Mouse (Mus musculus) neural tube, embryonic 12.5 days (tissue): ENCODE results near the gene St14. TPM values are rescaled to one million over a fixed set of nuclear protein-coding genes. Genes with fewer than 3 reads are reported as not detected.

ENCODE experiments used
- ATAC-seq: fragments of 200-750 bp; cut with Nextera tagmentation; 2 replicates; pipeline ENCODE4 v1.8.0; 2017; ENCODE audit warnings: low read depth, mild to moderate bottlenecking, moderate TSS enrichment, moderate library complexity; ENCODE audit not compliant: low FRiP score
- H3K27ac ChIP-seq: fragments of 300-500 bp; sonication (generic); 2 replicates; pipeline ENCODE4 v1.5.1; 2016
- H3K27me3 ChIP-seq: fragments of 300-500 bp; sonication (generic); replicated peaks from 2 replicates; pipeline ENCODE4 v1.6.1; 2016; ENCODE audit warnings: mild to moderate bottlenecking
- H3K36me3 ChIP-seq: fragments of 300-500 bp; sonication (generic); 2 replicates; pipeline ENCODE4 v1.6.1; 2016; ENCODE audit warnings: mild to moderate bottlenecking
- H3K4me1 ChIP-seq: fragments of 300-500 bp; sonication (generic); 2 replicates; pipeline ENCODE4 v1.6.1; 2016
- H3K4me2 ChIP-seq: fragments of 300-500 bp; sonication (generic); replicated peaks from 2 replicates; pipeline ENCODE4 v1.6.1; 2016; ENCODE audit warnings: mild to moderate bottlenecking
- H3K4me3 ChIP-seq: fragments of 300-500 bp; sonication (generic); 2 replicates; pipeline ENCODE4 v1.5.1; 2016
- H3K9ac ChIP-seq: fragments of 300-500 bp; sonication (generic); 2 replicates; pipeline ENCODE4 v1.6.1; 2016; ENCODE audit warnings: mild to moderate bottlenecking
- H3K9me3 ChIP-seq: fragments of 300-500 bp; sonication (generic); 2 replicates; pipeline ENCODE4 v1.6.1; 2016; ENCODE audit warnings: mild to moderate bottlenecking
- WGBS: fragments of 180-500 bp; shearing (Covaris S2); methylation state at CpG from one replicate; pipeline ENCODE4 v1.1.7; 2016; 5-methylcytosine and 5-hydroxymethylcytosine counted together
- polyA plus RNA-seq: library from polyadenylated mRNA; unstranded; fragments of >200 nt; fragmentation: Nextera tagmentation; extraction: Ambion mirVana; gene quantifications from 2 replicates; pipeline ENCODE4 v1.2.1, GENCODE M21; 2016

Gene St14
- polyA plus RNA-seq, 1 experiment from 2014 or later = 1.3 TPM

GRCm38 (mm10) chr9:31090081-31091023 is 41.3 kb downstream of the St14 start:
- Histone ChIP-seq H3K4me3 (no peak overlapping the region), H3K4me2 (no peak overlapping the region), H3K9ac (no peak overlapping the region), H3K27me3 (no peaks in the 10 kb centered on the region), H3K27ac (no peak overlapping the region), H3K36me3 (no peaks in the 10 kb centered on the region), H3K9me3 (no peaks in the 10 kb centered on the region), H3K4me1 (no peaks in the 10 kb centered on the region)
- ATAC-seq = no peak
- WGBS = 80% methylated on average over 29 of the region's 29 CpGs

- no peak overlapping the region for H3K4me2 ChIP-seq
- no peak overlapping the region for H3K9ac ChIP-seq
- 83% methylated on average over 9 of the region's 9 CpGs for WGBS
- no peaks in the 10 kb centered on the region for H3K27me3 ChIP-seq
- no peak overlapping the region for H3K4me3 ChIP-seq
- H3K27ac ChIP-seq = no peak overlapping the region
- no peaks in the 10 kb centered on the region for H3K4me1 ChIP-seq
- H3K9me3 ChIP-seq = no peaks in the 10 kb centered on the region
- no peaks in the 10 kb centered on the region for H3K36me3 ChIP-seq
- ATAC-seq = no peak
Measured at GRCm38 (mm10) chr9:31089541-31089940, 42.1 kb downstream of the St14 start.

- WGBS = 90% methylated on average over 4 of the region's 4 CpGs
- ATAC-seq = no peak
- no peaks in the 10 kb centered on the region for H3K9me3 ChIP-seq
- H3K4me2 ChIP-seq = no peak overlapping the region
- no peak overlapping the region for H3K4me3 ChIP-seq
- no peaks in the 10 kb centered on the region for H3K27me3 ChIP-seq
- H3K4me1 ChIP-seq = no peaks in the 10 kb centered on the region
- no peaks in the 10 kb centered on the region for H3K36me3 ChIP-seq
- no peak overlapping the region for H3K27ac ChIP-seq
- H3K9ac ChIP-seq = no peak overlapping the region
Measured at GRCm38 (mm10) chr9:31088883-31089282, 42.8 kb downstream of the St14 start.

GRCm38 (mm10) chr9:31088116-31088515 is 43.5 kb downstream of the St14 start:
- no peak for ATAC-seq
- H3K27me3 ChIP-seq = no peaks in the 10 kb centered on the region
- WGBS = 76% methylated on average over 3 of the region's 3 CpGs

GRCm38 (mm10) chr9:31087466-31087865 is 44.2 kb downstream of the St14 start:
- Histone ChIP-seq H3K4me2 (no peak overlapping the region), H3K27ac (no peak overlapping the region), H3K9me3 (no peaks in the 10 kb centered on the region), H3K4me3 (no peak overlapping the region), H3K36me3 (no peaks in the 10 kb centered on the region), H3K9ac (no peak overlapping the region), H3K4me1 (no peaks in the 10 kb centered on the region), H3K27me3 (0 out of 2 replicates have a peak, but pooled peaks cover 4% of the 10 kb centered on the region)
- WGBS = 81% methylated on average over 4 of the region's 4 CpGs
- no peak for ATAC-seq

More at GRCm38 (mm10) chr9:31088116-31088515, 43.5 kb downstream of the St14 start:
- Histone ChIP-seq H3K4me2 (no peak overlapping the region), H3K9ac (no peak overlapping the region), H3K4me1 (no peaks in the 10 kb centered on the region), H3K4me3 (no peak overlapping the region), H3K9me3 (no peaks in the 10 kb centered on the region), H3K27ac (no peak overlapping the region), H3K36me3 (no peaks in the 10 kb centered on the region)

- H3K4me1 ChIP-seq = no peaks in the 10 kb centered on the region; the same call in 1 of the 2 replicates
- H3K4me3 ChIP-seq = no peak overlapping the region
- H3K27me3 ChIP-seq = 0 out of 2 replicates have a peak, but pooled peaks cover 4% of the 10 kb centered on the region
- H3K4me2 ChIP-seq = no peak overlapping the region
- no peaks in the 10 kb centered on the region for H3K36me3 ChIP-seq
- WGBS = 82% methylated on average over 7 of the region's 7 CpGs
- no peak overlapping the region for H3K27ac ChIP-seq
- H3K9me3 ChIP-seq = no peaks in the 10 kb centered on the region
- H3K9ac ChIP-seq = no peak overlapping the region
- no peak for ATAC-seq
Measured at GRCm38 (mm10) chr9:31086754-31087145, 44.9 kb downstream of the St14 start.

GRCm38 (mm10) chr9:31086085-31086753 is 45.4 kb downstream of the St14 start:
- 0 out of 2 replicates have a peak, but pooled peaks cover 4% of the 10 kb centered on the region for H3K27me3 ChIP-seq
- no peak overlapping the region for H3K27ac ChIP-seq
- ATAC-seq = peak; percentile 26; the same call in 1 of the 2 replicates
- no peak overlapping the region for H3K4me2 ChIP-seq
- H3K9ac ChIP-seq = no peak overlapping the region
- WGBS = 22% methylated on average over 10 of the region's 10 CpGs
- no peaks in the 10 kb centered on the region for H3K36me3 ChIP-seq
- no peaks in the 10 kb centered on the region for H3K9me3 ChIP-seq
- H3K4me3 ChIP-seq = no peak overlapping the region
- H3K4me1 ChIP-seq = no peaks in the 10 kb centered on the region; the same call in 1 of the 2 replicates

GRCm38 (mm10) chr9:31085556-31085955 is 46.1 kb downstream of the St14 start:
- 75% methylated on average over 5 of the region's 5 CpGs for WGBS
- Histone ChIP-seq H3K27me3 (0 out of 2 replicates have a peak, but pooled peaks cover 4% of the 10 kb centered on the region), H3K4me3 (no peak overlapping the region), H3K9me3 (no peaks in the 10 kb centered on the region), H3K4me2 (no peak overlapping the region), H3K9ac (no peak overlapping the region), H3K27ac (no peak overlapping the region), H3K4me1 (no peaks in the 10 kb centered on the region; the same call in 1 of the 2 replicates), H3K36me3 (no peaks in the 10 kb centered on the region)
- no peak for ATAC-seq

GRCm38 (mm10) chr9:31082771-31083170 is 48.9 kb downstream of the St14 start:
- H3K27ac ChIP-seq = no peak overlapping the region
- H3K4me1 ChIP-seq = no peaks in the 10 kb centered on the region; the same call in 1 of the 2 replicates
- no peaks in the 10 kb centered on the region for H3K36me3 ChIP-seq
- no peak for ATAC-seq
- no peak overlapping the region for H3K4me2 ChIP-seq
- no peak overlapping the region for H3K9ac ChIP-seq
- no peak overlapping the region for H3K4me3 ChIP-seq
- no peaks in the 10 kb centered on the region for H3K9me3 ChIP-seq
- H3K27me3 ChIP-seq = 0 out of 2 replicates have a peak, but pooled peaks cover 4% of the 10 kb centered on the region
- 75% methylated on average over 6 of the region's 6 CpGs for WGBS

- Histone ChIP-seq H3K27ac (no peak overlapping the region), H3K4me1 (no peaks in the 10 kb centered on the region; the same call in 1 of the 2 replicates), H3K36me3 (no peaks in the 10 kb centered on the region), H3K4me3 (no peak overlapping the region), H3K9ac (0 out of 2 replicates have a peak overlapping the region, but pooled peaks have one; percentile 39), H3K4me2 (peak overlapping the region; percentile 49), H3K9me3 (no peaks in the 10 kb centered on the region), H3K27me3 (0 out of 2 replicates have a peak, but pooled peaks cover 4% of the 10 kb centered on the region)
- ATAC-seq = peak; percentile 61; the same call in 1 of the 2 replicates
- WGBS = 9% methylated on average over 15 of the region's 15 CpGs
Measured at GRCm38 (mm10) chr9:31082054-31082666, 49.5 kb downstream of the St14 start.

- 71% methylated on average over 6 of the region's 6 CpGs for WGBS
- Histone ChIP-seq H3K27ac (no peak overlapping the region), H3K4me3 (no peak overlapping the region), H3K4me1 (no peaks in the 10 kb centered on the region; the same call in 1 of the 2 replicates), H3K4me2 (no peak overlapping the region), H3K9me3 (no peaks in the 10 kb centered on the region), H3K36me3 (no peaks in the 10 kb centered on the region), H3K9ac (no peak overlapping the region), H3K27me3 (0 out of 2 replicates have a peak, but pooled peaks cover 4% of the 10 kb centered on the region)
- ATAC-seq = no peak
Measured at GRCm38 (mm10) chr9:31080726-31081125, 50.9 kb downstream of the St14 start.

- Histone ChIP-seq H3K27me3 (no peaks in the 10 kb centered on the region), H3K4me3 (no peak overlapping the region), H3K4me2 (no peak overlapping the region), H3K9me3 (no peaks in the 10 kb centered on the region), H3K27ac (no peak overlapping the region), H3K4me1 (no peaks in the 10 kb centered on the region), H3K9ac (no peak overlapping the region), H3K36me3 (no peaks in the 10 kb centered on the region)
- WGBS = 89% methylated on average over 10 of the region's 10 CpGs
- ATAC-seq = no peak
Measured at GRCm38 (mm10) chr9:31074836-31075235, 56.8 kb downstream of the St14 start.
